Mouse (Mus musculus): ENCODE data around the gene Adgrl3.

Gene Adgrl3

DNA sequence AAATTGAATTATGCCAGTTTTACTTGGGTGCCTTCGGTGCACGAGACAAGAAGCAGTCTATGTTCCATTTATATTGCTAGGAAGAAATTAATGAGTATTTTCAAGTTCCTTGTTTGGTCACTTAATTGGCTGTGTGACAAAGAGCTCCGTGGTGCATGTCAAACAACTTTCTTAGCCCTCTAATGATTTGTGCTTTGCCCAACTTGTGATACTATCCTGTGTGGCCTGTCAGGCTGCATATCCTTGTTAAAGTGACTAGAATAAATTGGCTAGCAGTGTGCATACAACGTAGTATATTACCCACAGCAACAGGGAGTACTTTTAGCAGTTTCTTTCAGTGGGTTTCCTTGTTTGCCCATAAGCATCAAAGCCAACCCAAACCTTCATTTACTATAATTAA is 651.1 kb downstream of the Adgrl3 start:
- CTCF ChIA-PET, result no interaction called here

DNA sequence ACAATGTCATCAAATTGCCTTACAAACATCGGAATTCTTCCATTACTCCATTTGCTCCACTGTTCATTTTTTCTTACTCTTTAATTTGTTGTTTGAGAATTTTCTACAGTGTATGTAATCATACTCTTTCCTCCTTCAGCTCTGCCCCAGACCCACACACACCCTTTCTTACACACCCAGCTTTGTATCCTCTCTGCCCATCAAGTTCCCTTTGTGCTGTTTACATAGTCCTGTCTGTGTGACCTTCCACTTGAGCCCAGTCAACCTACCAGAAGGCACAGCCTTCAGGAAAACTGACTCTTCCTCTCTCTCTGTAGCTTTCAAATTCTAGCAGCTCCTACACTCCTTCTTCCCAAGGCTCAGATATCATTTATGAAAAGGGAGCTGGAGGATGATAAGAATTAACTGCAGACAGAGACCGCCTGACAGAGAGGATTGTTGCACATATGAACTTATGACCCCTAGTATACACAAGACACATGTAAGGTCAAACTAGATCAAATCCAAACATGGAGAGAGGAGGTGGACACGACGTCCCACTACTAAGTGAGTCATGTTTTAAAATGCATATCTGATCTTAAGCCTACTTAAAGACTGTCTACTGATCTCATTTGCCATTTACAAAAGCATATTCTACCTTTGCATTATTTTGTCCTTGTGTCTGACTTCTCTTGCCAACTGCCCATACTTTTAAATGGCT is 654.5 kb downstream of the Adgrl3 start:
- CTCF ChIA-PET, result no interaction called here

DNA sequence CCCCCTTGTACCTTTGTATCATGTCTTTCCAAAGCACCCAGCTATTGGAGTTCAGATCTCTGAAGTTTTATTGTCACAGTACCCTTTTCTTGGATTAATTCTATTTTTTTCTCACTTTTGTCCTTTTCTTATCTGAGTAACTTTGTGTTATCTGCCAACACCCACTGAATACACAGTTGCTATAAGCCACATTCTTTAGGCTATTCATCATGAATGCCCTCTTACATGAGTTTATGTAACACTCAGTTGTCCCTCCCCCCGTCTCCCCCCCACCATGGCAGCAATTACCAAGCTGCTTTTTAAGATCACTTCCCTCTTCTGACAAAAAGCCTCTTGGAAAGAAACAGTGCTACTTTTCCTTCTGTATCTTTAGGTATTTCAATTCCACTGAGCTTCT is 655.0 kb downstream of the Adgrl3 start:
- CTCF ChIA-PET, result no interaction called here

DNA sequence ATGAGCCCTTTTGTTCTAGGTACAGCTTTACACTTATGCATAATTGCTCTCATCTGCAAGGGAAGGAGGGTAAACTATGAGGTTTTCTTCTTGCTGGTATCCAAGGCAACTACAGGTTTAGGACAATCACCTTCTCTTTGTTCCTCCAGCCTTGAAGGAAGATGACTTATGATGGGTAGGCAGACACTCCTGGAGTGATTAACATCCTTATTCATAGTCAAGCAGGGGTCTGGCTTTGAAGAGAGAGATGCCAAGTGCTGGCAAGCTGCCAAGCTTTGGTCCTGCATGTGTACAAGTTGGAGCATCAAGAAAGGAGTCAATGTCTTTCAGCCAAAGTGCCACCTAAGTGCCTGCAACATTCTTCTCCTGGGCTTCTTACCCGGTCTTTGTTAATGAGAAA is 657.0 kb downstream of the Adgrl3 start:
- CTCF ChIA-PET, result no interaction called here

DNA sequence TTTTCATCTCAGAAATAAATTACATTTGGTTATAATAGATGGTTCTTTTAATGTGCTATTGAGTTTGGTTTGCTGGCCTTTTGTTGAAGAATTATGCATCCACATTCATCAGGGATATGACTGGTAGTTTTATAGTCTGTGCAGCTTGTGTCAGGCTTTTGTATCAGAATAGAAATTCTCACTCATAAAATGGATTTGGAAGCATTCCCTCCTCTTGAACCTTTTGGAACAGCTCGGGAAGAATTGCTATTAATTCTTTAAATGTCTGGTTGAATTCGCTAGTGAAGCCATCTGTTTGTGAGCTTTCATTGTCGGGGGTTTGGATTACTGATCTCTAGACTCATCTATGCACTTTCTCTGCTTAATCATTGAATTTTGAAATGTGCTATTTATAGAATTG is 666.3 kb downstream of the Adgrl3 start:
- CTCF ChIA-PET, result no interaction called here

DNA sequence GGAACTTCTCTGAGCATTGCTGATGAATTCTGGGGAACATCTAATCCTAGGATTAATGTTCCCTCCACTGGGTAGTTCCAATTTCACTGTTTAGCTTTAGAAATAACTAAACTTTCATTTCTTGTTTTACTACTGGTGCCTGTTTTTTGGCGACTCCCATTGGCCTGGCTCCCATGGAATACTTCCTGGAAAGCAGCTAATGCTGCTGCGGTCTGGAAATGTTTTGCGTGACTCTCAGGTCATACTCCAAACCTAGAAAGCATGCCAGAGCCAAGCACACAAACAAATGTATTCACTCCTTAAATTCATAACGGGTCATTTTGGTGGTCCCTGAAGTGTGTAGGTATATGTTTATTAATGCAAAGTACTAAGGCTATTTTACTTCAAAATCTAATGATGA is 666.9 kb downstream of the Adgrl3 start:
- CTCF ChIA-PET, result no interaction called here

DNA sequence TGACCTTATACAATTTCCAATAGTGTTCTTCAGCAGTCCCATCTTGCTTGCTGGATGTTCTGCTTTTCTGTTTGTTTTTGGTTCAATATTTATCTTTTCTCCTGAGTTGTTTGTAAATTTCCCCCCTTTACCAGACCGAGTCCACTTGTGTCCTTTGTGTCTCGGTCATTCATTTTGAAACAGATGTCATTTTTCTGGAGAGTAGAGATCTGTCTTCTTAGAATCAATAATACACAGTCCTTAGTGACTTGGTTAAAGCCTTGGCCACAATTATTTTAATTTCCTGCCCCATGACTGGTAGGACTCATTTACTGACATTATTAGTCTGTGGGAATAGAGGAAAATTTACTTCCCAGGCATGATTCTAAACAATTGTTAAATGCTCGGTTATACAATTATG is 709.7 kb downstream of the Adgrl3 start:
- CTCF ChIA-PET, result no interaction called here

DNA sequence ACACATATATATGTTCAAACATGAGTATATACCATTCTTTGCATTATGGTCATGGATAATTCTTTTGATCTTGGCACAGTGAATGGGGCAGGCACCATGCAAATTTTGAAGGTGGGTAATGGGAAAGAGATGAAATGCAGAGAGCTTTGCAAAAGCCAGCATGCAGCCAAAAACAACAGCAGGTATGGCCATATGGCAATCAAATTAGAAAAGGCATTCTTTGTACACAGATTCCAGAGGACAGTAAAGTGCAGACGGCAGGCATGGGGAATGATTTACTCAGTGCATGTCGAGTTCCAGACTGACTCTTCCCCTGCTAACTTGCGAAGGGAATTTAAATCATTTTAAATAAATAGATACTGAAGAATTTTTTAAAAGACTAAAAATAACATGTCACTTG is 716.1 kb downstream of the Adgrl3 start:
- CTCF ChIA-PET, result interaction anchor here (0.6 kb wide), 1 partner anchor 22 kb away, joined by 10 read pairs; no protein-coding TSS in a partner anchor

DNA sequence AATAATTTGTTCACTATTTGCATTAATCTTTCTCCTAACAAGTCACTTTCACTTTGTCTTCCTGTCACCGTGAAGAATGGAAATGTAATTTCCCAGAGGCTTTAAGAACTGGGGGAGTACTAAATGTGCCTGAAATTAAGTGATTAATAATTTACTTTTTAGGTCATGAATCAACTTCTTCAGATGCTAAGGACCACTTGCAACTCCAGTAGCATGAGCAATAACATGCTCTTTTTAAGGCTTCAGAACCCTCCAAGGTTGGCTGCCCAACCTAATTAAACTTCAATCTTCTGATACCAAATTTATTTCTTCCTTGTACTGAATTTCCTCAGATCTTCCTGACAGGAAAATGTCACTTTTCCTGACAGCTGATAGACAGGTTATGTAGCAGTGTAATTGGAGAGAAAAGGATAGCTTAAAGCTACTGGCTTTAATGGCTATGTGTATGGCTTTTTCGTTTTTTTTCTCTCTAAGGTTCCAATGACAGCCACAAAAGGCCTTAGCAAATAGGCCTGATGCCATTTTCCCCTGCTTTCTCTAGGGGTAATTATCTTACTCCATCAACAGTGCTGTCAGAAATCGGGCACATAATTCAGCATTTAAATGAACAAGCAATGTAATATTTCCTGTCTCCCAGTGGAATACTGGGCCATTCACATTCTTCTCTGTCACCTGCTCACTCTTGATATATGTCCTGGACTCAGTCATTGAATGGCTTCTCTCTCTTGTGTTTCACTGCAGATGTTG is 718.5 kb downstream of the Adgrl3 start:
- CTCF ChIA-PET, result no interaction called here

DNA sequence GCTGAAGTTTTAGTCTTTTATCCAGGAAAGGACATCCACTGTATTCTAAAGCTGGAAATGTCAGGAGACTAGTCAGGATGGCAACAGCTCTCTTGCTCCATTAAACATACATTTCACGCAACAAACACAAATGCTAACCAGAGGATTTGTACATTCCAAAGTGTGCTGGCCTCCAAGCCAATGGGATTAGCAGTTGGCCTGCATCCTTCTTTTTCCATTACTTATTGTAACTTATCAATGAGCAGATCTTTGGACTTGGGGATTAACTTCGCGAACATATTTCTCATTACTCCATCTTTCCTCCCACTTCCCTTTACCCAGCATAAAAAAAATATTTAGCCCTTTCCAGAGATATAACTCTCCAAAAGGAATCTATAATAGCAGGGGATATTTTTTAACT is 732.5 kb downstream of the Adgrl3 start:
- CTCF ChIA-PET, result no interaction called here

DNA sequence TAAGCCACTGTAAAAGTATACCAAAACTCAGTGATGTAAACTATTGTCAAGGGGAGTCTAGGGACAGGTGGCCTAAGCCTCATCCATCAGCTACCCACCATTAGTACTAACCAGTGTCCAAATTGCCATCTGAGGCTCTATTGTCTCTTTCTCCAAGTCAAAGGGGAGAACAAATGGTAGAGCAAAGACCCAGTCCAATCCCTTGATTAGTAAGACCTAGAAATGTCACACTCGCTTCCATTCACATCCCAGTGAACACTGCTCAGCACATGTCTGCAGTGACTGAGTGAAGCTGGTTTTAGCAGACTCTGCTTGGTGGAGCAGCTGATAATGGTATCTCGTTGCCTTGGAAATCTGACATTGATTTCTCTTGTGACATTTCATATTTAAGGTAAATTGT is 735.8 kb downstream of the Adgrl3 start:
- CTCF ChIA-PET, result interaction anchor here (0.6 kb wide), 1 partner anchor 624 kb away, joined by 4 read pairs; no protein-coding TSS in a partner anchor

DNA sequence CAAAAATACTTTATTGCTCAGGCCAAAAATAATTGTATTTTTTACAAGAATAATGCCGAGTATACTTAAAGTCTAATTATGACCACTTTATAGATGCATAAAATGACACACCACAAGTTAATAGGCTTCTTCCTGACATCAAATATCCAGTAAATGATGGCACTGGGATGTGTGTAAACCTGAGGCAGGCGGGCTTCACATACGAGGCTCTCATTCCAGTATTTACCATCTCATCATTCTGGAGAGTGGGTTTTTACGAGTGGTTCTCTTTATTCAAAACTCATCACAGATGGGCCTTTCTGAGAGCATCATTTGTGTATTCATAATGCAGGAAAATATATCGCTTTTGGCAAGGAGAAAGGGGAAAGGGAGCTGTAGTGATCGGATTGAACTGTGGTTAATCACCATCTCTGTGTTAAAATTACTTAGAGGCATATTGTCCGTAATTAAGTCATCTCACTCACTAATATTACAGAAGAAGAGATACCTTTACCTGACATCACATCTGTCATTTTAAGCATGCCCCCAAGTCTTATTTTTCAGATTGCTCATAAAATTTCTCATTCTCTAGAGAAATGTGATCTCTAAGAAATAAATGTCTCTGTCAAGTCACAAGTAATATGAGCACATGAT is 737.3 kb downstream of the Adgrl3 start:
- CTCF ChIA-PET, result no interaction called here

DNA sequence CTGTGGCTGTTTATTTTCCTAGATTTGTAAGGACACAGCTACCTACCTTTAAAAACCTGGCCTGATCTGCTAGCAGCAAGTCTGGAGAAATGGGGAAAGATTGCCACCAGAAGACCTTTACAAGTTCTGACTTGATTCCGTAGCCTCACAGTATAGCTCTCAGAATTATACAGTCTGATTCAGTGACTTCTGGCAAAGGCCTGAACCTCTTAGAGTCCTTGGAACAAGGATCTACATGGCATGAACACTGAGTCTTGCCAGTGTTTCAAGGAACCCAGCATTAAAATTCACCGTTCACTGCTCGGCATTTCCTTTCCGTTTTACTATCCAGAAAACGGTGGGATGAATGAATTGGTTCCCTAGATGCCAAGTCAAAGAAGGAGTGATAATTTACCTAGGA is 756.3 kb downstream of the Adgrl3 start:
- CTCF ChIA-PET, result no interaction called here

DNA sequence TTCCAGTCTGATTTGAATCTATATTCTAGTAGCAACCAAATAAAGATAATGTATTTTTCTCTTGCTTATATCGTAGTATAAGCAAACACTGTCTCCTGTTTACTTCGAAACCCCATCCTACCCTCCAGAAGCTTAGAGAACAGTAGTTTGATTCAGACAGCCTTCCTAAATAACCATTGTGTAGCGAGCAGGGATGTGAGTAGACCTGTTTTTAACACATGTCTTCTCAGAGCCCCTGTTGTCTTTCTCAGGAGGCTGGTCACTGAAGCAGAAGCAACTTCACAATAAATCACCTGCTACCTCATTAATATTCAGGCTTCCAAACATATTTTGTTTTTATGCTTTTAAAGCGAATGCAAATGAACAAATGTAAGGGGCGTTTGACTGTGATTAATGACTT is 756.8 kb downstream of the Adgrl3 start:
- CTCF ChIA-PET, result no interaction called here

DNA sequence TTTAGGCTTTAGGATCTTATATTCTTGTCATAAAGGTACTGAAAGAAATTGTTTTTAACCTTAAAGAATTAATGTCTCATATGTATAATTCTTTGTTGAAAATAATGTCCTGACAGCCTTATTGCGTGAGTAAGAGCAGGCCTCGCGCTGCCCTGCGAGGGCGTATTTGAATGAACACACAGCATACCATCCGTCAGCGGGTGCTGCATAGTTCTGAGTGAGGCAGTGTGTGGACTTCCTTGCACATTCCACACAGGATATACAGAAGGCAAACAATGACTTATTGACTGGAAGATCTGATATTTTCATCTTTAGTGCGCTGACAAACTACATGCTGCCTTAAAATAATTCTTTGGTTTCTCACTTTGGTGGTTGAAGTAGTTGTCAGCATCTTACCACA is 764.8 kb downstream of the Adgrl3 start:
- CTCF ChIA-PET, result no interaction called here

DNA sequence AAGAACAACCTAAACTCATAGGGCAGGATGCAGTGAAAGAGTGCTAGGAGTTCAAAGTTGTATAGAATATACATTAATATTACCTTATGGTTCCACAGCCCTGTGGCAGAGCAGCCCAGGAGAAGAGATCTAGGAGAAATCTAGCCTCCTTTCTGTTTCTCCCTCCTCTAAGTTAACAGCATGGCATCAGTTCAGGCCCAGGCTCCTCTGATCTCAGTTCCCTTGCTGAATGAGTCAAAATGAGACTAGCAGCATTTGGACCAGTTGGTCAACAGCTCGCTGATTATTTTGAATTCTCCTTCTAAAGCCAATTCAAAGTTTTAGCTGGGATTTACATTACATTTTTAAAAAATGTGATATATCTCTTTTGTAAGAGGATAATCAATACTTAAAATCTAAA is 770.8 kb downstream of the Adgrl3 start:
- CTCF ChIA-PET, result no interaction called here

DNA sequence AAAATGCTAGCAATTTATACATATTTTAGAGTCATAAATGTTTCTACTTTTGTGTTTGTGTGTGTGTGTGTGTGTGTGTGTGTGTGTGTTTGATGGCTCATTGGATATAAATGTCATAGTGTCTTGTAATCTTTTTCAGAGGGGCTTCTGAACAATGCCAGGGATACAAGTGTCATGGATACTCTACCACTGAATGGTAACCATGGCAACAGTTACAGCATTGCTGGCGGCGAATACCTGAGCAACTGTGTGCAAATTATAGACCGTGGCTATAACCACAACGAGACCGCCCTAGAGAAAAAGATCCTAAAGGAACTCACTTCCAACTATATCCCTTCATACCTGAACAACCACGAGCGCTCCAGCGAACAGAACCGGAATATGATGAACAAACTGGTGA is 774.2 kb downstream of the Adgrl3 start:
- CTCF ChIA-PET, result no interaction called here

DNA sequence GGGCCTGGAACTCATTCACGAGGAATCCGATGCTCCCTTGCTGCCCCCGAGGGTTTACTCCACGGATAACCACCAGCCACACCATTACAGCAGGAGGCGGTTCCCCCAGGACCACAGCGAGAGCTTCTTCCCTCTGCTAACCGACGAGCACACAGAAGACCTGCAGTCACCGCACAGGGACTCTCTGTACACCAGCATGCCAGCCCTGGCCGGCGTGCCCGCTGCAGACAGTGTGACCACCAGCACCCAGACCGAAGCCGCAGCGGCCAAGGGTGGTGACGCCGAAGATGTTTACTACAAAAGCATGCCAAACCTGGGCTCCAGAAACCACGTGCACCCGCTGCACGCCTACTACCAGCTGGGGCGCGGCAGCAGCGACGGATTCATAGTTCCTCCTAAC is 774.7 kb downstream of the Adgrl3 start:
- CTCF ChIA-PET, result no interaction called here

DNA sequence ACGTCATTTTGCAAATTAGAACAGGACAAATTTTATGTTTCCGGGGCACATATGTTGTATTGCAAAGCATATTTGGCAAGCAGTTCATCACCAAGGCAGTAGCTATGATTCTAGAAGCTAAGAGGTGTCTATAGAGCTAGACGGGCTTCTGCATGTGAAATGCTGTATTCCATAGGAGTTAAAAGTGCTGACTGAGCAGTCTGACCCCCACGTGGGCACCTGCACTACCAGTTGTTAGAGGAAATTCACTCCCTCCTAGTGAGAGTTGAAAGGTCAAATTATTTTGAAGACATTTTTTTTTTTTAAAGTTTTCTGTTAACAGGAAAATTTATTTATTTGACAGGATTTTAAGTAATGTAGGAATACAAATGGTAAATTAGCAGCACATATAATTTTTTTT is 776.2 kb downstream of the Adgrl3 start:
- CTCF ChIA-PET, result no interaction called here

DNA sequence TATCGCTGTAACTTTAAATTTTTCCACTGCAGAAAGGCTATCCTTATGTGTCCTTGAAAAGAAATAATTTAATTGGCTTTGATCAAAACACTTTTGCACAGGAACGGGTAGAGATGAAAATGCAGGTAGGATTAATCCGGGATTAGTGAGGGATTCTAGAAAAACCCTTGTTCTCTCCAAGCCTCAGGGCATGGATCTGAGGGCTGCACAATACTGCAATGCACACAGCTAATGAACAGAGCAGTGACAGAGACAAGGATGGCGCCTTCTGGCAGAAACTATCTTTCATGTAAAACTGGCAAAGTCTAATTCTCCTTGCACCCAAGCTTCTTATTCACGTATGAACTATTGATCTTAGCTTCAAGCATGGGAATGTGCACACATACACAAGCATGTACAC is 791.0 kb downstream of the Adgrl3 start:
- CTCF ChIA-PET, result no interaction called here

DNA sequence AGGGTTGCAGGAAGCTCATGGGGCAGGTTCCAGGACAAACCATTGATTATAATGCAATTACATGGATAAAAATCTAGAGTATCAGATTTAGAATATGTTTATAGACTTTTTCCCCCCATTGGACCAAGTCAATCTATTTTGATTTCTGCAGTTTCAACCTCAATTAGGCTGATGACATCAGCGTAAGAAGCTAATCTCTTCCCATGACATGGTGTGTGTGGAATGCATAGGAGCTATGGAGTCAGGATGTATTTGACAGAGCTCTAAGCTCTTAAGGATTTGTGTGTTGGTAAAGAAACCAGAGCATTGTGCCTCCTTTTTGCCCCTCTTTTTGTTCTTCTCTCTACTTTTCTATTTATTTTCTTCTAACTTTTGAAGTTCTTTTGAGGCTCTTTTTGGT is 812.1 kb downstream of the Adgrl3 start:
- CTCF ChIA-PET, result no interaction called here

DNA sequence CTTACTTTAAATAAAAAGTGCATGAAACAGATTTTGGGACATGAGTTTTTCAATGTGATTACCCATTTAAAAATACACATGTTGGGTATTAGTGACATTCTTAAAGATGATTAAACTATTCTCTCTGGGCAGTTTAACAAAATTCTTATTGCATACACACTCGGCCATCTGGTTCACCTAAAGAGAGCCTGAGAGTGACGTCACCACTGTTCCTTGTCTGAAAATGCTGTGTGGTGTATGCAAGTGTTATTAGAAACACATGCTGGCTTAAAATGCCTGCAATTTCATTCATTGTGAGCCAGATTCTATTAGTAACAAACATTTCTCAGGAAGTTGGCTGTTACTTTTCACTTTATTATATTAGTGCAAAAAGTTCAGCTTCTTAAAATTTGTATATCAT is 812.7 kb downstream of the Adgrl3 start:
- CTCF ChIA-PET, result no interaction called here

DNA sequence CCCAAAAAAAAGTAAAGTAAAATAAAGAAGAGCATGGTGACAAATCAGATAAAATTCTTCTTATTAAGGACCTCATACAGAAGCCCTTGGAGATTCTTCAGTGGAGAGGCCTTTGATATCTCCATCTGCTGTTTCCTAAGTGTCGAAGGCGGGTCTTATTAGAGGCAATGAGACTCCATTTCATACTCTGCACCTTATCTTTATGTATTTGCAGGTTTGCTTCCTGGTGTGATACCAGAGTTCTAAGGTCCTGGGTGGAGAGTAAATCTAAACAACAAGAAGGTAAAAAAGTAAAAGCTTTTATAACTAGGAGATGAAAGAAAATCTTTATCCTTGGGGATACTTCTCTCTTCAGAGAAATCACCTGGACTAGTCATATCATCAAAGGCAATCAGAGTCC is 817.9 kb downstream of the Adgrl3 start:
- CTCF ChIA-PET, result no interaction called here

DNA sequence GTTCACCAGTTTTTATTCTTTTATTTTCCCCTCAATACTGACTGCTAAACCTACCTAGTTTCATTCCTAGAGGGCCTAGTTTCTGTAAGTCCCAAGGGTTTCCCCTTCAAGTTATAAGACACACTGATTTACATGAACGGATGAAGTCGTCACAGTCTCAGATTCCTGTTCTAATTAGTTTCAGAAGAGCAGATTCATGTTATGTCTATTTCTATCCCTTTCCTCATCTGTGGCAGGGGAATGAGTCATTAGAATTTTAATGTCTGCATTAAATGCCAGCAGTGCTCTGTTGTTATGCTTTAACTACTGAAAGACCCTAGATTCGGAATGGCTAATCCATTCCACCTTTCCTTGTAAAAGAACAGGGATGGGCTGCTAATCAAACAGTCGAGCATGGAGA is 823.9 kb downstream of the Adgrl3 start:
- CTCF ChIA-PET, result no interaction called here
